Mouse (Mus musculus): ENCODE data around the gene Olfr978. TPM values are rescaled to one million over a fixed set of nuclear protein-coding genes. Genes with fewer than 3 reads are reported as not detected.
"Not testable (repeated sequence)": the region's sequence is repeated elsewhere in the genome, so short reads cannot be mapped to it uniquely, and the experiment has no call there.

Olfr978 gene
- not detected in 2 replicates for polyA plus RNA-seq (2012; rRNA removed)

GRCm38 (mm10) chr9:39991813-39992212, at the start of gene Olfr978:
Olfr978 (plus strand) TSS chr9:39992113.
- no peak within 1 kb of the TSS for H3K4me3 ChIP-seq (ENCODE audit: extremely low read depth, insufficient read depth, insufficient read length)
- DNase-seq (ENCODE audit: low read depth in 1 of 2, low spot score in 2 of 2): no peak
- no peak for TF ChIP-seq POLR2A (IDR thresholded peaks at IDR 0.05; ENCODE audit: low read depth, low read length)
- TF ChIP-seq CTCF (IDR thresholded peaks at IDR 0.05; ENCODE audit: extremely low read depth, insufficient read depth, insufficient read length, insufficient replicate concordance): no peak
- no peaks in the 10 kb centered on the region for H3K27me3 ChIP-seq (ENCODE audit: control insufficient read depth, insufficient read depth, low read length)
- WGBS: 86% methylated on average over 2 of the region's 2 CpGs
- no peaks in the 10 kb centered on the region for H3K4me1 ChIP-seq (ENCODE audit: control insufficient read depth, insufficient read depth, insufficient read length)
- no peak within 1 kb of the TSS for H3K27ac ChIP-seq (ENCODE audit: insufficient read depth, low read length)
- no peaks in the 10 kb centered on the region for H3K36me3 ChIP-seq (ENCODE audit: control insufficient read depth, insufficient read depth, low read length)

- no peaks in the 10 kb centered on the region for H3K4me1 ChIP-seq (ENCODE audit: control insufficient read depth, insufficient read depth, insufficient read length)
- no peaks in the 10 kb centered on the region for H3K27me3 ChIP-seq (ENCODE audit: control insufficient read depth, insufficient read depth, low read length)
- TF ChIP-seq CTCF (IDR thresholded peaks at IDR 0.05; ENCODE audit: extremely low read depth, insufficient read depth, insufficient read length, insufficient replicate concordance): no peak
- TF ChIP-seq POLR2A (IDR thresholded peaks at IDR 0.05; ENCODE audit: low read depth, low read length): no peak
- no peaks in the 10 kb centered on the region for H3K36me3 ChIP-seq (ENCODE audit: control insufficient read depth, insufficient read depth, low read length)
- no peak within 1 kb of the TSS for H3K27ac ChIP-seq (ENCODE audit: insufficient read depth, low read length)
- H3K4me3 ChIP-seq (ENCODE audit: extremely low read depth, insufficient read depth, insufficient read length): no peak within 1 kb of the TSS
- WGBS: 70% methylated on average over 1 of the region's 1 CpGs
- no peak for DNase-seq (ENCODE audit: low read depth in 1 of 2, low spot score in 2 of 2)
Measured at GRCm38 (mm10) chr9:39951946-39952345, 40.0 kb upstream of the Olfr978 start, which contains the start of gene Olfr975. Olfr975 (minus strand) TSS chr9:39952046.

- H3K27me3 ChIP-seq (ENCODE audit: control insufficient read depth, insufficient read depth, low read length); DNase-seq (ENCODE audit: low read depth in 1 of 2, low spot score in 2 of 2); H3K27ac ChIP-seq (ENCODE audit: insufficient read depth, low read length); H3K4me3 ChIP-seq (ENCODE audit: extremely low read depth, insufficient read depth, insufficient read length); H3K36me3 ChIP-seq (ENCODE audit: control insufficient read depth, insufficient read depth, low read length); H3K4me1 ChIP-seq (ENCODE audit: control insufficient read depth, insufficient read depth, insufficient read length): not testable (repeated sequence)
- WGBS: 81% methylated on average over 8 of the region's 9 CpGs
Measured at GRCm38 (mm10) chr9:39961033-39961432, 30.9 kb upstream of the Olfr978 start, which contains the start of gene Olfr976. Olfr976 (minus strand) TSS chr9:39961133.

- not testable (repeated sequence) for H3K36me3 ChIP-seq (ENCODE audit: control insufficient read depth, insufficient read depth, low read length); H3K27ac ChIP-seq (ENCODE audit: insufficient read depth, low read length); H3K4me1 ChIP-seq (ENCODE audit: control insufficient read depth, insufficient read depth, insufficient read length); H3K27me3 ChIP-seq (ENCODE audit: control insufficient read depth, insufficient read depth, low read length); H3K4me3 ChIP-seq (ENCODE audit: extremely low read depth, insufficient read depth, insufficient read length); DNase-seq (ENCODE audit: low read depth in 1 of 2, low spot score in 2 of 2)
- 88% methylated on average over 1 of the region's 1 CpGs for WGBS
Measured at GRCm38 (mm10) chr9:39976581-39977145, 15.2 kb upstream of the Olfr978 start.

- no peaks in the 10 kb centered on the region for H3K36me3 ChIP-seq (ENCODE audit: control insufficient read depth, insufficient read depth, low read length)
- no peak for TF ChIP-seq CTCF (IDR thresholded peaks at IDR 0.05; ENCODE audit: extremely low read depth, insufficient read depth, insufficient read length, insufficient replicate concordance)
- H3K4me3 ChIP-seq (ENCODE audit: extremely low read depth, insufficient read depth, insufficient read length): no peak within 1 kb of the TSS
- no peak within 1 kb of the TSS for H3K27ac ChIP-seq (ENCODE audit: insufficient read depth, low read length)
- no peak for DNase-seq (ENCODE audit: low read depth in 1 of 2, low spot score in 2 of 2)
- no peaks in the 10 kb centered on the region for H3K27me3 ChIP-seq (ENCODE audit: control insufficient read depth, insufficient read depth, low read length)
- H3K4me1 ChIP-seq (ENCODE audit: control insufficient read depth, insufficient read depth, insufficient read length): no peaks in the 10 kb centered on the region
- 100% methylated on average over 1 of the region's 1 CpGs for WGBS
Measured at GRCm38 (mm10) chr9:40003365-40003764, 11.5 kb downstream of the Olfr978 start, which contains the start of gene Olfr979. Olfr979 (minus strand) TSS chr9:40003465.

- no peak within 1 kb of the TSS for H3K27ac ChIP-seq (ENCODE audit: insufficient read depth, low read length)
- H3K4me3 ChIP-seq (ENCODE audit: extremely low read depth, insufficient read depth, insufficient read length): no peak within 1 kb of the TSS
- H3K27me3 ChIP-seq (ENCODE audit: control insufficient read depth, insufficient read depth, low read length): no peaks in the 10 kb centered on the region
- TF ChIP-seq CTCF (IDR thresholded peaks at IDR 0.05; ENCODE audit: extremely low read depth, insufficient read depth, insufficient read length, insufficient replicate concordance) (no peak), POLR2A (IDR thresholded peaks at IDR 0.05; ENCODE audit: low read depth, low read length) (no peak)
- no peak for DNase-seq (ENCODE audit: low read depth in 1 of 2, low spot score in 2 of 2)
- no peaks in the 10 kb centered on the region for H3K36me3 ChIP-seq (ENCODE audit: control insufficient read depth, insufficient read depth, low read length)
- H3K4me1 ChIP-seq (ENCODE audit: control insufficient read depth, insufficient read depth, insufficient read length): no peaks in the 10 kb centered on the region
- 85% methylated on average over 1 of the region's 1 CpGs for WGBS
Measured at GRCm38 (mm10) chr9:40009482-40009881, 17.6 kb downstream of the Olfr978 start, which contains the start of gene Olfr980. Olfr980 (minus strand) TSS chr9:40009582.

- no peaks in the 10 kb centered on the region for H3K36me3 ChIP-seq (ENCODE audit: control insufficient read depth, insufficient read depth, low read length)
- DNase-seq (ENCODE audit: low read depth in 1 of 2, low spot score in 2 of 2): no peak
- WGBS: 62% methylated on average over 2 of the region's 2 CpGs
- TF ChIP-seq CTCF (IDR thresholded peaks at IDR 0.05; ENCODE audit: extremely low read depth, insufficient read depth, insufficient read length, insufficient replicate concordance): no peak
- no peak for TF ChIP-seq POLR2A (IDR thresholded peaks at IDR 0.05; ENCODE audit: low read depth, low read length)
- no peak within 1 kb of the TSS for H3K4me3 ChIP-seq (ENCODE audit: extremely low read depth, insufficient read depth, insufficient read length)
- H3K27me3 ChIP-seq (ENCODE audit: control insufficient read depth, insufficient read depth, low read length): no peaks in the 10 kb centered on the region
- H3K4me1 ChIP-seq (ENCODE audit: control insufficient read depth, insufficient read depth, insufficient read length): no peaks in the 10 kb centered on the region
- no peak within 1 kb of the TSS for H3K27ac ChIP-seq (ENCODE audit: insufficient read depth, low read length)
Measured at GRCm38 (mm10) chr9:40021164-40021563, 29.3 kb downstream of the Olfr978 start, which contains the start of gene Olfr981. Olfr981 (plus strand) TSS chr9:40021464.

Other genes starting within 250 kb of the Olfr978 start
- not detected in 2 replicates for gene Olfr967, start 245.9 kb upstream of the Olfr978 start, polyA plus RNA-seq (2012; rRNA removed)
- gene Olfr968, start 208.9 kb upstream of the Olfr978 start, polyA plus RNA-seq (2012; rRNA removed): not detected in 2 replicates
- gene Olfr969, start 201.2 kb upstream of the Olfr978 start, polyA plus RNA-seq (2012; rRNA removed): not detected in 2 replicates
- not detected in 2 replicates for gene Olfr970, start 183.3 kb upstream of the Olfr978 start, polyA plus RNA-seq (2012; rRNA removed)
- not detected in 2 replicates for gene Olfr971, start 155.2 kb upstream of the Olfr978 start, polyA plus RNA-seq (2012; rRNA removed)
- not detected in 2 replicates for gene Olfr972, start 125.7 kb upstream of the Olfr978 start, polyA plus RNA-seq (2012; rRNA removed)
- not detected in 2 replicates for gene Olfr229, start 84.8 kb upstream of the Olfr978 start, polyA plus RNA-seq (2012; rRNA removed)
- gene Olfr974, start 54.6 kb upstream of the Olfr978 start, polyA plus RNA-seq (2012; rRNA removed): not detected in 2 replicates
- not detected in 2 replicates for gene Olfr975, start 40.1 kb upstream of the Olfr978 start, polyA plus RNA-seq (2012; rRNA removed)
- not detected in 2 replicates for gene Olfr976, start 31.0 kb upstream of the Olfr978 start, polyA plus RNA-seq (2012; rRNA removed)
- not detected in 2 replicates for gene Olfr979, start 11.4 kb downstream of the Olfr978 start, polyA plus RNA-seq (2012; rRNA removed)
- not detected in 2 replicates for gene Olfr980, start 17.5 kb downstream of the Olfr978 start, polyA plus RNA-seq (2012; rRNA removed)
- gene Olfr981, start 29.4 kb downstream of the Olfr978 start, polyA plus RNA-seq (2012; rRNA removed): not detected in 2 replicates
- gene Olfr982, start 81.7 kb downstream of the Olfr978 start, polyA plus RNA-seq (2012; rRNA removed): not detected in 2 replicates
- not detected in 2 replicates for gene Olfr983, start 101.5 kb downstream of the Olfr978 start, polyA plus RNA-seq (2012; rRNA removed)
- not detected in 2 replicates for gene Olfr984, start 122.1 kb downstream of the Olfr978 start, polyA plus RNA-seq (2012; rRNA removed)
- not detected in 2 replicates for gene Olfr985, start 138.1 kb downstream of the Olfr978 start, polyA plus RNA-seq (2012; rRNA removed)
- not detected in 2 replicates for gene Tmem225, start 156.0 kb downstream of the Olfr978 start, polyA plus RNA-seq (2012; rRNA removed)
- not detected in 2 replicates for gene Olfr986, start 188.8 kb downstream of the Olfr978 start, polyA plus RNA-seq (2012; rRNA removed)
- 0.72 and 0.74 TPM in 2 replicates for gene Zfp202, start 200.2 kb downstream of the Olfr978 start, polyA plus RNA-seq (2012; rRNA removed)